Mouse (Mus musculus) urinary bladder, postnatal 0 days (tissue): ENCODE results near the gene Slc25a3. TPM values are rescaled to one million over a fixed set of nuclear protein-coding genes. Genes with fewer than 3 reads are reported as not detected.

Experiments
- polyA plus RNA-seq: library from polyadenylated mRNA; unstranded; fragments of >200 nt; fragmentation: Nextera tagmentation; extraction: Ambion mirVana; gene quantifications from 2 replicates; pipeline ENCODE4 v1.2.1, GENCODE M21; 2015

Slc25a3 gene
- polyA plus RNA-seq = 420 and 441 TPM in 2 replicates

GRCm38 (mm10) chr10:91123828-91124822 lies at the start of gene Slc25a3:
Gene Slc25a3, minus strand, starts transcription at chr10:91124059.

GRCm38 (mm10) chr10:91082550-91083392 lies 41.1 kb downstream of the Slc25a3 start, which contains the start of the genes Apaf1 and Ikbip:
Gene Apaf1, minus strand, starts transcription at chr10:91082770.
Gene Ikbip, plus strand, starts transcription at chr10:91082940.

Other genes with a start within 250 kb of the Slc25a3 start
- gene Apaf1, start 41.3 kb downstream of the Slc25a3 start, polyA plus RNA-seq = 9.4 and 11.1 TPM in 2 replicates
- gene Ikbip, start 41.1 kb downstream of the Slc25a3 start, polyA plus RNA-seq = 55.1 and 70.6 TPM in 2 replicates
- gene Tmpo, start 57.3 kb upstream of the Slc25a3 start, polyA plus RNA-seq = 48.4 and 69.4 TPM in 2 replicates